Mouse (Mus musculus): ENCODE results near the gene Trhde.

Gene Trhde

DNA sequence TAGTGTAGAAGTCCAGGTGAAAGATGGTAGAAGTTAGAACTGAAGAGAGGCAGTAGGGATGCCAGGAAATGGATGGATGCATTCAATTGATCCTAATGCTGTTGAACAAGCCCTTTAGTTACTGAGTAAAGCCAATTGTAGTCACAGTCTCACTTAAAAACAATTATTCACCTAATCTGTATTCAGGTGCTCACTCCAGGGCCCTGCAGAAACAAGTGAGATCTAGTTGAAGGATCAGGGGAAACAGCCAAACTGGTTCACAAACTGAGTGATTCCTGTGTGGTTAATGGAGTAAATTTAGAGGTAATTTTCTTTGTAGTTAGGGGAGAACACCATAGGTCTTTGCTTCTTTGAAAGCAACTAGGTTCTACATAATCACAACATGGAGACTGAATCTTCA, 100.3 kb downstream of the Trhde start:
- no peaks in the 10 kb centered on the region for H3K9me3 ChIP-seq (ENCODE audit: low read length)
- no peaks in the 10 kb centered on the region for H3K27me3 ChIP-seq (ENCODE audit: insufficient read depth, low read length)
- H3K4me3 ChIP-seq (replicated peaks; ENCODE audit: low read length), result no peak overlapping the region
- H3K4me1 ChIP-seq (replicated peaks; ENCODE audit: low read depth, low read length), result no peaks in the 10 kb centered on the region
- H3K36me3 ChIP-seq (ENCODE audit: insufficient read depth, low read length), result no peaks in the 10 kb centered on the region
- TF ChIP-seq NANOG (IDR thresholded peaks at IDR 0.05; ENCODE audit: borderline replicate concordance, low read length), result no peak
- no peak for TF ChIP-seq CTCF (conservative IDR thresholded peaks at IDR 0.05; ENCODE audit: low read length)
- no peak for TF ChIP-seq POU5F1 (IDR thresholded peaks at IDR 0.05; ENCODE audit: borderline replicate concordance, low read length)

GRCm38 (mm10) chr10:114671791-114672415, 130.2 kb downstream of the Trhde start:
- H3K9me3 ChIP-seq (ENCODE audit: low read length), result no peaks in the 10 kb centered on the region
- no peak overlapping the region for H3K4me3 ChIP-seq (replicated peaks; ENCODE audit: low read length)
- no peak for TF ChIP-seq NANOG (IDR thresholded peaks at IDR 0.05; ENCODE audit: borderline replicate concordance, low read length)
- H3K36me3 ChIP-seq (ENCODE audit: insufficient read depth, low read length), result no peaks in the 10 kb centered on the region
- H3K4me1 ChIP-seq (replicated peaks; ENCODE audit: low read depth, low read length), result no peaks in the 10 kb centered on the region
- H3K27me3 ChIP-seq (ENCODE audit: insufficient read depth, low read length), result no peaks in the 10 kb centered on the region

DNA sequence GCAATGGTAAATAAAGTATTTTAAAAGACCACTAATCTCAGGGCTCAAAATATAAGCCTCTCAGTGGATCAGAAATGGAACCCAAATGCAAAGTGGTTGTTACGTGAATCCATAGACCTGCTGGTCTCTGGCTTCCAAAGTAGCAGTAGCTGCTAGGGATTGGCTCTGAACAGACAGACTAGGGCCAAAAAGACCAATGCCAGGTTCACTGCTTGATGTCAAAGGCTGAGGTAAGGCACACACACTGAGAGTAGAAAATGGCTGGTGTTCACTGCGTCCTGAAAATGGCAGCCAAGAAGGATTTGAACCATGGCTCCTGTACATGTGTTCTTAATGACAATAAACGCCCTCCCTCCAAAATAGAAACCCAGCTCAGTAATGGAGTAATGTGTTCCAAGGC, 209.1 kb downstream of the Trhde start:
- H3K4me1 ChIP-seq (replicated peaks; ENCODE audit: low read depth, low read length), result no peaks in the 10 kb centered on the region
- no peaks in the 10 kb centered on the region for H3K9me3 ChIP-seq (ENCODE audit: low read length)
- TF ChIP-seq POU5F1 (IDR thresholded peaks at IDR 0.05; ENCODE audit: borderline replicate concordance, low read length), result no peak
- H3K27me3 ChIP-seq (ENCODE audit: insufficient read depth, low read length), result no peaks in the 10 kb centered on the region
- H3K4me3 ChIP-seq (replicated peaks; ENCODE audit: low read length), result no peak overlapping the region
- H3K36me3 ChIP-seq (ENCODE audit: insufficient read depth, low read length), result no peaks in the 10 kb centered on the region

DNA sequence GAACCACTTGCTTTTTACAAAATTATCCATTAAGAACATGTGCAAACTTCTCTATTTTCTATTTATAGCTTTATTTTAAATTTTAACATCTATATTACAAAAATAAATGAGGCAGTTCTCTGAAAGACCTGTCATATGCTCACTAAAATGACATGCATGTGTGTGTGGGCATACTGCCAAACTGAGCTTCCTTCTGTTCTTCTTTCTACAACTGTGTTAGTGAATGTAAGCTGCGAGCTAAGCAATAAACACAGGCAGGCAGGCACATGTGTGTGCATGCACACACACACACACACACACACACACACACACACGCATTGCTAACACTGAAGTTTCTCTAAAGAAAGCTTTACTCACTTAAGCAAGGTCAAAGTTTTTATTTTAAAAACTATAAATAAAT, 223.2 kb downstream of the Trhde start:
- Histone ChIP-seq H3K27me3 (ENCODE audit: insufficient read depth, low read length) (no peaks in the 10 kb centered on the region), H3K9me3 (ENCODE audit: low read length) (no peaks in the 10 kb centered on the region), H3K36me3 (ENCODE audit: insufficient read depth, low read length) (no peaks in the 10 kb centered on the region), H3K4me1 (replicated peaks; ENCODE audit: low read depth, low read length) (no peaks in the 10 kb centered on the region), H3K4me3 (replicated peaks; ENCODE audit: low read length) (no peak overlapping the region)
- TF ChIP-seq NANOG (IDR thresholded peaks at IDR 0.05; ENCODE audit: borderline replicate concordance, low read length) (no peak), CTCF (conservative IDR thresholded peaks at IDR 0.05; ENCODE audit: low read length) (no peak), POU5F1 (IDR thresholded peaks at IDR 0.05; ENCODE audit: borderline replicate concordance, low read length) (no peak)

DNA sequence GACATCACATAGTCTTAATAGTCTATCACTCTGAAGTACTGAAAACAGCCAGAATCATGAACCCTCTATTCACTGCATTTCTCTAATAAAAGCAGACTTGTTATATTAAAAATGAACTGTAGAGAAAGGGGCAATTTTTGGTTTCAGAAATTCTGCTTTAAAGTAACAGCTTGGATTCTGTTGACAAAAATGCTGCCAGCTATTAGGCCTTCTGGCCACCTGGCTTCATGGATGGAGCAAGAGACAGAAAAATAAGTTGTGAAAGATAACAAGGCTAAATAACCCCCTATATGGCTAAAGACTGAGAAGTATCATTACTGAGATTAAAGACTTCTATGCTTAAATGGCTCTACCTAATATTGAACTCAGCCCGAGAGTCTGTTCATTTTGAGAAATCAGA, 234.2 kb downstream of the Trhde start:
- Histone ChIP-seq H3K27me3 (ENCODE audit: insufficient read depth, low read length) (no peaks in the 10 kb centered on the region), H3K36me3 (ENCODE audit: insufficient read depth, low read length) (no peaks in the 10 kb centered on the region), H3K4me1 (replicated peaks; ENCODE audit: low read depth, low read length) (no peaks in the 10 kb centered on the region), H3K9me3 (ENCODE audit: low read length) (no peaks in the 10 kb centered on the region), H3K4me3 (replicated peaks; ENCODE audit: low read length) (no peak overlapping the region)
- TF ChIP-seq NANOG (IDR thresholded peaks at IDR 0.05; ENCODE audit: borderline replicate concordance, low read length) (no peak), POU5F1 (IDR thresholded peaks at IDR 0.05; ENCODE audit: borderline replicate concordance, low read length) (no peak), CTCF (conservative IDR thresholded peaks at IDR 0.05; ENCODE audit: low read length) (no peak)

GRCm38 (mm10) chr10:114509186-114509585, 292.9 kb downstream of the Trhde start:
- H3K4me3 ChIP-seq (replicated peaks; ENCODE audit: low read length), result no peak overlapping the region
- H3K36me3 ChIP-seq (ENCODE audit: insufficient read depth, low read length), result no peaks in the 10 kb centered on the region
- no peaks in the 10 kb centered on the region for H3K9me3 ChIP-seq (ENCODE audit: low read length)
- H3K4me1 ChIP-seq (replicated peaks; ENCODE audit: low read depth, low read length), result no peaks in the 10 kb centered on the region
- no peaks in the 10 kb centered on the region for H3K27me3 ChIP-seq (ENCODE audit: insufficient read depth, low read length)
- TF ChIP-seq POU5F1 (IDR thresholded peaks at IDR 0.05; ENCODE audit: borderline replicate concordance, low read length), result no peak
- no peak for TF ChIP-seq CTCF (conservative IDR thresholded peaks at IDR 0.05; ENCODE audit: low read length)
- TF ChIP-seq NANOG (IDR thresholded peaks at IDR 0.05; ENCODE audit: borderline replicate concordance, low read length), result no peak

DNA sequence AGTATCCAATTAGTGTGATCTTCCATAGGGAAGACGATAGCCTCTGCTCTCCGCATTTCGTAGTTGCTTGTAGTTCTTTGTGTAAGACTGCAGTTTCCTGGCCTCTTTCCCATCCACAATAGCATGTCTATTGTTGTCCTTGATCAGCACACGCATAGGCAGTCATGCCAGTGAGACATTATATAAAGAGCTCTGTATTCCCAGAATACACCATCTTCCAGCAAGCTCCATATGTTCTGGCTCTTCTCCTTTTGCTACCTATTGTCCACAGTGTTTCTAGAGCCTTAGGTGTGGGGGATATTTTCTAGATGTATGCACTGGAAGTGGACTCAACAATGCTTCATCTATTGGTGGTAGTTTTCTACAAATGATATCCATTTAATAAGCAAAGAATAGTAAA, 313.3 kb downstream of the Trhde start:
- Histone ChIP-seq H3K4me3 (replicated peaks; ENCODE audit: low read length) (no peak overlapping the region), H3K4me1 (replicated peaks; ENCODE audit: low read depth, low read length) (no peaks in the 10 kb centered on the region), H3K27me3 (ENCODE audit: insufficient read depth, low read length) (no peaks in the 10 kb centered on the region), H3K9me3 (ENCODE audit: low read length) (no peaks in the 10 kb centered on the region), H3K36me3 (ENCODE audit: insufficient read depth, low read length) (no peaks in the 10 kb centered on the region)
- TF ChIP-seq NANOG (IDR thresholded peaks at IDR 0.05; ENCODE audit: borderline replicate concordance, low read length) (no peak), POU5F1 (IDR thresholded peaks at IDR 0.05; ENCODE audit: borderline replicate concordance, low read length) (no peak), CTCF (conservative IDR thresholded peaks at IDR 0.05; ENCODE audit: low read length) (no peak)

DNA sequence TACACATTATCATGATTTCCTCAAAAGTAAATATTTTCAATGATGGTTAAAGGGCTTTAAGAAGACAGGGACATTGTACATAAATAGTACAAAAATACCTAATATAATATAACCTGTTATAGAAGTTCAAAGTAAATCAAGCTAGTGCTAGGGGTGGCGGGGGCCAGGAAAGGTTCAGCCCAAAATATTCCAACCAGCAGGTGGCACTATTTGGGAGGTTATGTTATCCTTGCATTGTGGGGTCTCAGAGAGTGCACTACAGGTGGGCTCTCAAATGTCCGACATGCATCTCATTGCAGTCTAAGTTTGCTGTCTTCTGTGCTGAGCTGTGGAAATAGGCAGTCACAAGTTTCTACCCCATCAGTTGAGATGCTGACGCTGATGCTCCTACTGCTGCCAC, 346.5 kb downstream of the Trhde start:
- no peaks in the 10 kb centered on the region for H3K27me3 ChIP-seq (ENCODE audit: insufficient read depth, low read length)
- no peak overlapping the region for H3K4me3 ChIP-seq (replicated peaks; ENCODE audit: low read length)
- TF ChIP-seq NANOG (IDR thresholded peaks at IDR 0.05; ENCODE audit: borderline replicate concordance, low read length) (no peak), CTCF (conservative IDR thresholded peaks at IDR 0.05; ENCODE audit: low read length) (peak; percentile 42), POU5F1 (IDR thresholded peaks at IDR 0.05; ENCODE audit: borderline replicate concordance, low read length) (no peak)
- no peaks in the 10 kb centered on the region for H3K9me3 ChIP-seq (ENCODE audit: low read length)
- H3K4me1 ChIP-seq (replicated peaks; ENCODE audit: low read depth, low read length), result no peaks in the 10 kb centered on the region
- H3K36me3 ChIP-seq (ENCODE audit: insufficient read depth, low read length), result no peaks in the 10 kb centered on the region

DNA sequence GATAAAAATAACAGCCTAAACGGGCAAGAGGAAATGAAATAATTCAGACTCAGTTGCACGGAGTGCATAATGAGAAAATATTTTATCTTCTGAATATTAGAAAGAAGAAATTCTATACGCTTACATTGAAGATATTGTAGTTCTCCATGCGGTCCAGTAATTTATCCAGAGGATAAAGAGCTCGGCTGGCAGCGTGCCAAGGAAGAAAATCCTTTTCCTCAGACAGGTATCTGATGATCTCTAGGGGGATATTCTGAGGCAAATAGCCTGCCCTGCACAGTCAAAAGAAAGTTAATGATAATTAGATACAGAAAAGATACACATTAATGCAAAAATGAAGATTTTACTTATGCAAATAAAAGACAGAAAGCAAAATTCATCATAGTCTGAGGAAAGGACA, 354.0 kb downstream of the Trhde start:
- Histone ChIP-seq H3K4me1 (replicated peaks; ENCODE audit: low read depth, low read length) (no peaks in the 10 kb centered on the region), H3K9me3 (ENCODE audit: low read length) (no peaks in the 10 kb centered on the region), H3K27me3 (ENCODE audit: insufficient read depth, low read length) (no peaks in the 10 kb centered on the region), H3K4me3 (replicated peaks; ENCODE audit: low read length) (no peak overlapping the region), H3K36me3 (ENCODE audit: insufficient read depth, low read length) (no peaks in the 10 kb centered on the region)
- TF ChIP-seq NANOG (IDR thresholded peaks at IDR 0.05; ENCODE audit: borderline replicate concordance, low read length), result no peak
- no peak for TF ChIP-seq CTCF (conservative IDR thresholded peaks at IDR 0.05; ENCODE audit: low read length)
- TF ChIP-seq POU5F1 (IDR thresholded peaks at IDR 0.05; ENCODE audit: borderline replicate concordance, low read length), result no peak

Data from E14TG2a.4 (cell line).